Mouse (Mus musculus): ENCODE data around the gene Esrrg. TPM values are rescaled to one million over a fixed set of nuclear protein-coding genes. Genes with fewer than 3 reads are reported as not detected.

Esrrg gene
- polyA plus RNA-seq, 1 experiment = 0.43 TPM

DNA sequence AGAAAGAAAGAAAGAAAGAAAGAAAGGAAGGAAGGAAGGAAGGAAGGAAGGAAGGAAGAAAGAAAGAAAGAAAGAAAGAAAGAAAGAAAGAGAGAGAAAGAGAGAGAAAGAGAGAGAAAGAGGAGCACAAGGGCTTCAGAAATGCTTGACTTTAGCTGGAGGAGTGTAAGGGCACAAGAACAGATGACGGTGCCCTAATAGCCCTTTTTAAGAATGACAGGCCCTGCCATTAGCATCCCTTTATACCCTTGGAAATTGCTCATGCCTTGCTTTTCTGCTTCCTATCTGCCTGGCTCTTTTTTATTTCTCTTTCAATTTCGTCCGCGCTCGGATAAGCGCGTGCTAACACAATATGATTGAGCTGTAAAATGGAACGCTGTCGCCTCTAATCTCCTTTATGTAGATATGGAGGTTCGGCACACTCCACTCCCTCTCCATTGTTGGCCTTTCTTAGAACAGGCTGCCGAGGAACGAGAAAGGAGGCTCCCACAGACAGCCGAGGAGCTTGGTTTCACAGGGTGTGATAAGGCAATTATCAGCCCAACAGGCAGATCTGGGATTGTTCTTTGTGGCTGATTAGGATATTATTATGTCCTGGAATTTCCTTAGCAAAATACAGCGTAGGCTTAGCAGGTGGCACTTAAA is 546.0 kb downstream of the Esrrg start:
- DNase-seq (ENCODE audit: low spot score) = no peak

DNA sequence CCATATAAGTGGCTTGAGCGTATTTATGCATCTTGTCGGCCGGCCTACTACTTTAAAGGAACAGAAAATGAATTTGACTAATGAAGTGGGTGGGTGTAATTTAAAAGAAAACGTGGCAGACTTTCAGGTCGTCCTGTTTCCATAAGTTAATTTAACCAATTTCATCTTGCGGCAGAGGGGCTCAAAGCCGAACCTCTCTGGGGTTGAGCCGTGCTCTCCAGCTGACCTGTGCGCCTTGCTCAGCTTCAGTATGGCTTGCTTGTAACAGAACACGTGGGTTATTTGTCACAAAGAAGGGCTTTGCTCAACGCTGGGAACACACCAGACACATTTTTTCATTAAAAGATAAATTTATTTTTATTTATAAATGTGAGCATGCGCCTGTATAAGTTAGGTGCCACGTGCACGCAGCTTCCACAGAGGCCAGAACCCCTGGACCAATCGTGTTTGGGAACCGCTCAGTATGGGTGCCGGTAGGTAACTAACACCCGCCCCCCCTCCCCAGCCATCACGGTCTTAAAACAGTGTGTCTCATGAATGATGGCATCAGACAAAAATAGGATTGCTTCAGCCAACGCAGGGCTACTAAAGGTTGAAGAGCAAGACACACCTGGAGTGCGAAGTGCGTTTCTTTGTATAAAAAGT is 546.7 kb downstream of the Esrrg start:
- no peak for DNase-seq (ENCODE audit: low spot score)

DNA sequence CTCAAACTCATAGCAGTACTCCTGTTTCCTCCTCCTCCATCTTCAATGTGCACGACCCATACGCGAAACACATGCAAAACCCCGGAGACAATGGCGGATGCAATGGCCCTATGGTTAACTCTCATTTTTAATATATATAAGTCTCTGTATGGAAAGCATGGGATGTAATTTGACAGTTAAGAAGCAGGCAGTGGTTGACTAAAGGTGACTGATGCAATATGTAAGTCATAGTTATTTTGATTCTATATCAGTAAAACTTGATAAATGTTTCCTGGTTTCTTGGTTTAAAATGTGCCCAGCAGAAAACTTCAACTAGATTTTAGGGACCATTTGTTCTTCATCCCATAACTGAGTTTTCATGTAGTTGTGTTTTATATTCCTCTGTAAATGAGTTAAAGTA is 547.9 kb downstream of the Esrrg start:
- DNase-seq (ENCODE audit: low spot score) = no peak

DNA sequence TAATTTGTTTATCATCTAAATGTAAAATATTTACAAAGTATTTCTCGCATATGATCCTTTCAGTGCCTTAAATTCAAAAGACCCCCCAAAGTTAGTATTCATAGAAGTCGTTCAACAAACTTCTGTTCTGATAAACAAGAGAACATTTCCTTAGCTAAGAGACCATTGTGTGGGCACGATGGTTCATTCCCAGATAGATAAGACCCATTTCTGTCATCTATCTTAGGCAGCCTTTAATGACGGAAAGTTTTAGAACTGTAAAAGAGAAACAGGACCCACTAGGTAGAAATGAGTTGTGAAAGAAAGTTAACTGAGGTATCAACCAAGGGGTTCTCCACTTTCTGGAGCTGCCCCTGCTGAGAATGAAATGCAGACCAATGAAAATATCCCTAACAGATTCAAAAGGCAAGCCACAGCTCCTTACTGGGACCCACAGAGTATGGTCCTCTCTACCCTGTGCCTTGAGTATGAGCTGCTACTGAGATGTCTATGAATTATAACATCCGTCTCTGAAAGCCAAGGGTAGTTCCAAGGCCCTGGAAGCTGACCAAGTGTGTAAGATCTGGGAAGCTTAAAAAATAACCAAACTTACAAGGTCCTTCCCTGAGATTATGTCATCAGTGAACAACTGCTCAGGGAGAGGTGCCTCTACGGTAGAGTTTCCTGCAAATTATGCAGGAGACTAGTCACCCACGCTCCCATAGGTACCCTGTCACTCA is 548.8 kb downstream of the Esrrg start:
- no peak for DNase-seq (ENCODE audit: low spot score)

DNA sequence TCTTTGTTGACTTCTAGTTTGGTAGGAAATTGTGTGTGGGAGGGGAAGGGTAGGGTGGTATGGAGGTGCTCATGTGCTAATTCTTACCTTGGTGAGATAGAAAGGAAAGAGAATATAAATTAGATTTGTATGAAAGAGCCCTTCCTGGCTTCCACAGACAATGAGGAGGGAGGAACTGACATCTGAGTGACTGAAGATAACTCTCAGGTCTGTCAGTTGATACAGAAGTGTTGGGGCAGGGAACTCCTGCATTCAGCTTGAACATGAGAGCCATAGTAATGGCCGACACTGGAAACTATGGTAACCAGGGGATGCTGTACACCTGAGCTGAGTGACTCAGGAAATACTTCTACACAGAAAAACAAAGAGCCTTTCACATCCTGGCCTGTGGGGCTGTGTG is 550.1 kb downstream of the Esrrg start:
- DNase-seq (ENCODE audit: low spot score) = no peak

DNA sequence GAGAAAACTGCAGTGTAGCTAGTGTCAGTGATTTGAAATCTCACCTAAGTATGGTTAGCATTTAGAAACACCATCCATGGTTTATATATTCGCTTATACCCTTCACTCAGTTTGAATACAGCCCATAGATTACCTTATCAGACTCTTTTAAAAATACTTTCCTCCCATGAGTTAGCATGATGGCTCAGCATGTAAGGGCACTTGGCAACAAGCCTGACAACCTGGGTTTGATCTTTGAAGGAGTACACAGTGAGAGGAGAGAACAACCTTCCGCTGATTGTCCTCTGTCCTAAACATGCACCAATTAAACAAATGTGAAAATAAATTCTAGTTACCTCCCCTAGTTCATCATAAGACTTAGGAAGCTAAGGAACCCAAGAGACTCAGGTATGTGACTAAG is 550.5 kb downstream of the Esrrg start:
- no peak for DNase-seq (ENCODE audit: low spot score)

DNA sequence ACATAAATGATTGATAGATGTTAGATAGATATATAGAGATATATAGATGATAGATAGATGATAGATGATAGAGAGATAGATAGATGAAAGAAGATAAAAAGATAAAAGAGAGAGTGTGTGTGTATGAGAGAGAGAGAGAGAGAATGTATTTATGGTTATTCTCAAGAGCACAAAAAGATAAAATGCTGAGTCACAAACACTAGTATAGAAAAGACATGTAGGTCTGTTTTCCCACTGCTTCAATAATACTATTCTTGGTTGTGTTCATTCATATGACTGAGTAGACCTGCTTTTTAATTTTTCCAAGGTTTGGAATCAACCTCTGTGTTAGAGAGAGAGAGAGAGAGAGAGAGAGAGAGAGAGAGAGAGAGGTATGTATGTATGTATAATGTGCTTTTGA is 554.5 kb downstream of the Esrrg start:
- no peak for DNase-seq (ENCODE audit: low spot score)

DNA sequence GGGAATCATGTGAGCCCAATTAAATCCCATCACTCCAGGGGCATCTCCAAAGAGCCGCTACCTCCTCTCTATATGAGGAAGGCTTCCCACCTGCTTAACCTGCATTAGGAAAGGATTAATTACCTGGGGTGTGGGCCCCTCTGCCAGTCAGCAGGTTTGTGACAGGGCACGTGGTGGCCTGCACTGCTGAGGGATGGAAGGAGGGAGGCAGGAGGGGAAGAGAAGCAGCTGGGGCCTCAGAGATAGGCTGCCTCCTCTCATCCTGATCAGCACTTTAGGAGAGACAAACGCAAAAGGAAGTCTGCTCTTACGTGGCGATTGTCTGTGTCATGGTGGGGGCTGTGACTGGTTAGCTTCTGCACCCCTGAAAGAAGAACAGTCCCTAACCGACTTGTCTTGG is 555.7 kb downstream of the Esrrg start:
- DNase-seq (ENCODE audit: low spot score) = no peak

DNA sequence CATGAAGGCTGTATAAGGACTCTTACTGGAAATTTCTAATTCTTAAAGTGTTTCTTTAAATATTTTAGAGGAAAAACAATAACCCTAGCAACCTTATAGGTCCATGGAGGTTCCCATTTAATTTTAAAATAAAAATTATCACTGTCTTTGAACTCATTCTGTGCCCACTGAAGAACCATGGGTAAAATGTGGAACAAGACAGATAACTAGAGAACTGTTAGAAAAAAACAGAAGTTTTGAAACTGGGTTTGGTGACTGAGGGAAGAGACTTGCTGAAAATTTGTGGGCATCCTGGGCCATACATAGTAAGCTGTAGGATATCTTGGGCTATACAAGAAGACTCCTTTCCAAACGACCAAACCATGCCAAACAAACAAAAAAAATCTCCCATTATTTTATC is 565.3 kb downstream of the Esrrg start:
- no peak for DNase-seq (ENCODE audit: low spot score)

DNA sequence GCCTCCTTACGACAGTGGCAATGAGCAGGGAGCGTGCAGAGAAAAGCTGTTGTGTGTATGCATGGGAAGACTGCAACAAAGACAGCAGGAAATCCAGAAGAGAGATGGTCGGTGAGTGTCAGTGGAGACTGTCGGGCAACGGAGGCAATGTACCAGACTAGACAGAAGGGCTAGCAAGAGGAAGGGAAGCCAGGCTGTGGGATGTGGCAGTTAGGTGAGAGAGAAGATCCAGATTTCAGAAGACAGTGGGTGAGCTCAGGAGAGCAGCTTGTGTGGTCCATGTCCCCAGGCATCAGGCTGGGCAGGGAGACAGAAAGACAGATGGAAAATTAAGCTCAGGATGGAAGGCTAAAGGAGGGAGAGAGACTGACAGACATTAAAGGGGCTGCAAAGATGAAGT is 574.4 kb downstream of the Esrrg start:
- DNase-seq (ENCODE audit: low spot score) = no peak

DNA sequence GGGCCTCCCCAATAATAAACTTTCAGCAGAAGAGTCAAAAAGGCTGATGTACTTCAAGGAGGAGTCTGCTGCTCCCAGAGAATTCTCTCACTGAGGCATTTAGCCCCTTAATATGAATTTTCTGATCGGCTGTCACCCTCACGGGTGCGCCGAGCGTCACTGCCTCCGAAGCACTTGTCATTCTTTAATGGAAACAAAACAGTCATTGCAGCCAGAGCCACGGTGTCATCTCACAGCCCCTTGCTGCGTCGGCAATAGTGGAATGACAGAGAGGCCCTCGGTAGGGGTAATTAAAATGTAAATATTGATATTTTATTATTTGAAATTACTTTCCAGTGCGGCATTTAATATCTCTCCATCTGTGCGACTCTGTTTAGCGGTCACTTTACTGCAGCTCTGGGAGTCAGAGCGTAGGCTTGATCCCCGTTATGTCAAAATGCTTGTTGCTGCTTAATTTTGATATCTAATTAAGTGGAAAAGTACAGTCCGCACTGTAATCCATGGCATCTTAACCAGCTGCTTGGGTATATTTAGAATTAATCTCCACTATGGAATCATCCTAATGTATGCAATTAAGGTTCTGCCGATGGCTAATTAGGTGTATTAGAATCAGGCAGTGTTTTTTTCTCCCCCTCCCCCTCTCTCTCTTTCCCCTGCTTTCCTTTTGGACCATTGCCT is 578.0 kb downstream of the Esrrg start:
- no peak for DNase-seq (ENCODE audit: low spot score)

DNA sequence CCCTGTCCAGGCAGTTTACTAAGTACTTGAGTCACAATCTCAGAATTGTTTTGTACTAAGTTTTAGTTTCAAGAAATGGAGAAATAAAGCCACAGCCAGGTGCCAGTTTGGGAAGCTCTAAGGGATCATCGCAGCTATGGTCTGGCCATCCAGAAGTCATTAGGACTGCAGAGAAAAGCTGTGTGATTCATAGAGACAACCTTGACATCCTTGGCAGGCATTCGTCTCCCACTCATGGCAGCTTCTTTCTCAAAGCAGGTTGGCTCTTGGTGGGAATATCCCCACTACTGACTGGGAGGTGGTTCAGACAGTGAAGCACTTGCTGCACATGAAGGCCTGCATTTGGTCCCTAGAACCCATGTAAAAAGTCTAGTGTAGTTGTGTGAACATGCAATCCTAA is 584.4 kb downstream of the Esrrg start:
- no peak for DNase-seq (ENCODE audit: low spot score)

DNA sequence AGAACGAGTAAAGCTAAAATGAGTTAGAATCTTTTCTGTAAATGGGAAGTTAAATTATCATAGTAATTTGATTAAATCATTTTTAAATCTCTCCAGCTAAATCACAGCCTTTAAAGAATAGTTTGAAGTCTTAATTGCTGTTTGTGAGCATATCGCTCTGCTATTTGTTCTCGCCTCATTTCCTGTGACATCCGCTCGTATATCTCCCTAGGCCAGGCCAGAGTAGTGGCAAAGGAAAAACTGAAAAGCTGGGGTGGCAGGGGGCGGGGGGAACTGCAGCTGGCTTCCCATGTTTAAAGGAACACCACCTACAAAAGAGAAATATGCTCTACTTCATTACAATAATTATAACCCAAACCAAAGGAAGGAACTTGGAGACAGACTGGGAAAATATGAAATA is 598.8 kb downstream of the Esrrg start:
- no peak for DNase-seq (ENCODE audit: low spot score)

DNA sequence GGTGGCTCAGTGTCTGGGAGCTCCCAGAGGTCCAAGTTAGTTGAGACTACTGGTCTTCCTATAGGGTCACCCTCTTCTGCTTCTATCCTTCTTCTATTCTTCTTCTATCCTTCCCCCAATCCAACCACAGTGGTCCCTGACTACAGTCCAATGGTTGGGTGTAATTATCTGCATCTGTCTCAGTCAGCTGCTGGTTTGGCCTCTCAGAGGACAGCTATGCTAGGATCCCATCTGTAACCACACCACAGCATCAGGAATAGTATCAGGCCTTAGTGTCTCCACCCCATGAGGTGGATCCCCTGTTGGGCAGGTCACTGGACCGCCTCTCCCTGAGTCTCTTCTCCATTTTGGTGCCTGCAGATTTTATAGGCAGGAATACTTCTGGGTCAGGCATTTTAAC is 600.4 kb downstream of the Esrrg start:
- no peak for DNase-seq (ENCODE audit: low spot score)

DNA sequence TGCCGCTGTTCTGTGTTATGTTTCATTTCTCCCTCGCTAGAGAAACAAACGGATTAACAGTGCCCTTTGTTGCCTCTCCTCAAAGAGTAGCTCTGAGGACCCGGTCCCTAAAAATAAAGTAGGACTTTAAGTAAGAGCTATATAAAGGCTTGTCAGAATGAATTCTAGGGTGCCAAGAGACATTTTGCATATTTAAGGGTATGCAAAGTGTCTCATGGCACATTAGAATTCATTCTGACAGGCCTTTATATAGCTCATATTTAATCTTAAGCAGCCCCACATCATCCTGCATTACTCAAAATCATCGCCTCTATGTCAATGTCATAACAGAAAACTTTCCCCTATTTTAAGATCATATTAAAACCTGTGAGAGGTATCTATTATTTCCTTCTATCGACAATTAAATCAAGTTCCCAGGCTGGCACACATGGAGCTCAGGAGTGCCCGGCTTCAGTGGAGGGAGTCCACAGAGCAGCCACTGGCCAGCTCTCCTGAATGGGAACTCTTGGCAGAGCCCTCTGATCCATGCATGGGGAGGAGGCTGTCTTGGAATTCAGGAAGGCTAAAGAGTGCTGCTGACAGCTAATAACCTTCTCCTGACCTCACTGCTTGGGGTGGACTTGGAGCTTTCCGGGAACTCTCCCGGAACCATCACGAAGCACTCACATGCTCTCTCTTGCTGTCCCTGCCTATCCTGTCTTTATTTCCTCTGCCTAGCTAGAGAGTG is 606.5 kb downstream of the Esrrg start:
- no peak for DNase-seq (ENCODE audit: low spot score)

DNA sequence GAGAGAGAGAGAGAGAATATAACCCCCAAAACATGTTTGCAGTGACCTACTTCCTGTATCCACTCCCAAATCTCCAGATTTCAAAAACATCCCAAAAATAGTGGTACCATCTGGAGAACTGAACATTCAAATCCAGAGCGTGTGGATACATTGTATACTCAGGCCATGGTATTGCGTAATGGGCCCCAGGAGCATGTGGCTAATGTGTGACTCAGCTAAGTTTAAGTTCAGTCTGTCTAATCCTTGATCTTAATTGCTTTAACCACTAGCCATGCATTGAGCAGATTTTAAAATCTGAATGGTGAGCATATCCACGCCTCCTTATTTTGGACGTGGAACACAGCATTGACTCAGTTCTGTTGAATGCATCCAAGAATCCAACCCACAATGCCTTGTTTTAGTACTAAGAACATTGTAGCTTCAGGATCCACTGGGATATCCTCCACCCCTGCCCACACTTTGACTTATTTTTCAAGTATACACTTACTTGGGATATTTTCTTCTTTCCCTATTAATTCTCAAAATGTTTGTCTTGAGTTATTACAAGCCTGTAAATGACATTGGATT is 612.7 kb downstream of the Esrrg start:
- DNase-seq (ENCODE audit: low spot score) = no peak

DNA sequence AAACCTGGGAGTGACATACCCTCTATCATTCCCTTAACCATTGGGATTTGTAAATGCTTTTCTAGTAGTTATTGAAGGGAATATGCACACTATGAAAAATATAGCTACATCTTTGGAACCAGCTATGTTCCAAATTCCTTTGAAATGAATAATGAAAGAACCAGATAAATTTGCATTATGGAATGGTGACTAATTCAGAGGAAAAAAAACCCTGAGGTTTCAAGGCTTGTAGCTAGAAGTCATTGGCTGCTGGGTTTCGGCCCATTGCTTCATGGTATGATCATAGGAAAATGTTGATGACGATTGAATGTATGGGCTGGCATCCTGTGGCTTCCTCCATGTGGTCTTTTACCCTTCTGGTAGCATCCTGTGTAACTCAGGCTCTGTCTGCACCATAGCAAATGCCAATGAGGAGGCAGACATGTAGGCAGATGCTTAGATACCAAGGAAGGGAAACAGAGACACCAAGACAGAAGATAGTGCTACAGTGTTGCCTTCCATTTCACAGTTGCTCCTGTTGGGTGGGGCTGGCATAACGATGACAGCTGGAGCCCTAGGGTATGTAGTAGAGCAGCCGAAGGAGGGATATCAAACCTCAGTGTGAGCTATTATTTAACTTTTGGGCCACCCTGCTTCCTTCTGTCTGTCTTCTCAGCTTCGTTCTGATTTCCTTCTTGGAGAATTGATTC is 624.6 kb downstream of the Esrrg start:
- DNase-seq (ENCODE audit: low spot score) = no peak

DNA sequence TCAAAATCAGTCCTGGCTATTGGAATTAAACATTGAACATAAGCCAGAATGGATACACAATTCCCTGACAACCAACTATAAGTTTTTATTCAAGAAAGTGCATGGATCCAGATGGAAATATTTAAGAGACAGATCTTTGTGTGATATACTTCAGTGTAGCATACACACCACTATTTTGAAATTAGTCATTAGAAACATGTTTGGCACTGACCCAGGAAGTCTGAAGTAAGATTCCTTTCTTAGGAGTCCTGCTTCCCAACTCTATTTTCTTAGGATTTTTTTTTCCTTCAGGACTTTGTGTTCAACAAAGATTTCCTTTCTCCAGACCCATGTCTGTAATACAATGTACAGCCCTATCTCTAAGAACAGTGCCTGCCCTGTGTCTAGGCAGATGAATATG is 630.0 kb downstream of the Esrrg start:
- DNase-seq (ENCODE audit: low spot score) = no peak

DNA sequence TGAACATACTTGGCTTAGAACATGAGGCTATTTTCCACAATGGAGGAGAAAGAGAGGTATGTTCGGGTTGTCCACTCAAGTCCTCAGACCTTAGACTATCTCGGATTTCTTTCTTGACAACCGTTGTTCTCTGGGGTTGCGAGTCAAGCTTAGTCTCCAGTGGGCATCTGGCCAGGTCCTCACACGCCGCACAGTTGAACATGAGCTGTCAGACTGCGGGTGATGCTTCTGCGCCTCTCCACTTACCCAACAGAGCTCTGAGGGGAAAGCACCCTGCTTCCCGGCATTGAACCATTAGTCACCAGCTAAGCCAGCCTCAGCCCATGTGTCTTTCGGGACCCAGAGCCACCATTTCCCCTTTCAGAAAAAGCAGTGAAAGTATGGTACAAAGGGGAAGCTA is 633.2 kb downstream of the Esrrg start:
- DNase-seq (ENCODE audit: low spot score) = no peak

DNA sequence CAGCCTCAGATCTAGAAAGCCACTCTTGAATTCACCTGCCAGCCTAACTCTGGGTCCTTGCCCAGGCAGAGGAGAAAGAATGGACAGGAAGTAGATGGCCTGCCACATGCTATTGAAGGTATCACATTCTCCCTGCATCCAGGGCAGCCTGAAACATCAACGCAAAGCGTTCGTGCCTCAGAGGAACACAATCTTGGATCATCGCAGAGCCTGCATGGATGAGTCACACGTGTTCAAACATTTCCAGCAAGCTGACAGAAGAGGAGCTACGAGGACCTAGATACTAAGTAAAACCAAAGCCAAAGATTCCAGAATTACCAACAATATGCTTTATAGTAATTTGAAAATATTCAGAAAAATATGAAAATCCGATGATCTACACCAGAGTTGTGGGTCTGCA is 648.9 kb downstream of the Esrrg start:
- DNase-seq (ENCODE audit: low spot score) = no peak
